29 mouse cellular contexts compared by ENCODE assay signal in genomic region chr2:136486986-136487385, GRCm38 (mm10). TPM values are rescaled to one million over a fixed set of nuclear protein-coding genes. Genes with fewer than 3 reads are reported as not detected.
"Had no signal": no experiment of that assay in that cellular context is flagged by ENCODE, and none has a peak within 500 bp of the region (broad histone marks: within the 10 kb centered on the region; RNA-seq: fewer than 3 reads in every experiment).

No protein-coding gene starts in this region.

- H3K9me3 ChIP-seq: embryonic facial prominence, embryonic 10.5 days; embryonic facial prominence, embryonic 12.5 days; embryonic facial prominence, embryonic 13.5 days; embryonic facial prominence, embryonic 15.5 days; forebrain, embryonic 10.5 days; forebrain, embryonic 12.5 days; forebrain, embryonic 13.5 days; forebrain, embryonic 15.5 days had no signal

- H3K36me3 ChIP-seq: embryonic facial prominence, embryonic 10.5 days; embryonic facial prominence, embryonic 12.5 days; embryonic facial prominence, embryonic 13.5 days; embryonic facial prominence, embryonic 15.5 days; forebrain, embryonic 10.5 days; forebrain, embryonic 12.5 days; forebrain, embryonic 15.5 days had no signal

- H3K27ac ChIP-seq: embryonic facial prominence, embryonic 10.5 days; embryonic facial prominence, embryonic 12.5 days; embryonic facial prominence, embryonic 15.5 days; forebrain, embryonic 10.5 days; forebrain, embryonic 12.5 days; forebrain, embryonic 13.5 days; forebrain, embryonic 15.5 days; gastrocnemius, adult 2 months; heart, adult 2 months had no signal

- DNase-seq: cerebellum, adult 2 months; cerebellum, adult 8-10 months; cerebellum, adult 9-11 months; cerebellum, postnatal 10 days; cerebellum, postnatal 14 days; cerebellum, postnatal 25 days; cerebellum, postnatal 36 days; embryo, embryonic 11 days; forebrain, postnatal 0 days; gastrocnemius, adult 2 months; gastrocnemius, postnatal 10 days; gastrocnemius, postnatal 14 days; gastrocnemius, postnatal 25 days; gastrocnemius, postnatal 36 days; heart, adult 11 months; heart, adult 18-20 months; heart, adult 2 months had no signal

- H3K4me2 ChIP-seq: embryonic facial prominence, embryonic 12.5 days; embryonic facial prominence, embryonic 13.5 days; embryonic facial prominence, embryonic 15.5 days; forebrain, embryonic 12.5 days; forebrain, embryonic 13.5 days; forebrain, embryonic 15.5 days had no signal

- H3K4me1 ChIP-seq: embryonic facial prominence, embryonic 12.5 days; forebrain, embryonic 13.5 days had no signal

- H3K9ac ChIP-seq: embryonic facial prominence, embryonic 12.5 days; embryonic facial prominence, embryonic 13.5 days; embryonic facial prominence, embryonic 15.5 days; forebrain, embryonic 12.5 days; forebrain, embryonic 13.5 days; forebrain, embryonic 15.5 days; forebrain, postnatal 0 days had no signal

- ATAC-seq: forebrain, embryonic 16.5 days; forebrain, postnatal 0 days had no signal

- H3K27me3 ChIP-seq: embryonic facial prominence, embryonic 12.5 days; embryonic facial prominence, embryonic 13.5 days; embryonic facial prominence, embryonic 15.5 days; forebrain, embryonic 12.5 days; forebrain, embryonic 13.5 days; forebrain, embryonic 15.5 days had no signal

- H3K4me3 ChIP-seq: embryonic facial prominence, embryonic 10.5 days; embryonic facial prominence, embryonic 12.5 days; embryonic facial prominence, embryonic 13.5 days; embryonic facial prominence, embryonic 15.5 days; erythroblast, embryonic 14.5 days; forebrain, embryonic 10.5 days; forebrain, embryonic 12.5 days; forebrain, embryonic 13.5 days; forebrain, embryonic 15.5 days; gastrocnemius, adult 2 months; heart, adult 2 months had no signal

RNA-seq across cellular contexts. Expression of gene Ankef1, which starts 14.7 kb away (rescaled TPM):
- total RNA-seq: common myeloid progenitor, adult 5-6 weeks; granulocyte monocyte progenitor cell, adult 5-6 weeks had no signal
